Comparison of ENCODE assay signal across 8 mouse cellular contexts in genomic region chr15:12268021-12268420, GRCm38 (mm10). TPM values are rescaled to one million over a fixed set of nuclear protein-coding genes. Genes with fewer than 3 reads are reported as not detected.
DNase-seq lines count a peak whose midpoint lies in the region; ATAC-seq and TF ChIP-seq lines count a peak whose summit lies in the region.

No protein-coding gene starts in this region.

- peak; percentile 62; the same call in 1 of the 2 replicates for TF ChIP-seq CTCF in testis, adult 2 months (IDR thresholded peaks at IDR 0.05; ENCODE audit: control insufficient read depth, insufficient read depth, insufficient replicate concordance, low read depth, low read length)
- peak; percentile 88 for TF ChIP-seq CTCF in intestine, postnatal 0 days (IDR thresholded peaks at IDR 0.05; ENCODE audit: low read depth)

- H3K9me3 ChIP-seq in intestine, postnatal 0 days (ENCODE audit: control insufficient read depth), result no peaks in the 10 kb centered on the region
- H3K9me3 ChIP-seq in midbrain, embryonic 10.5 days (replicated peaks), result no peaks in the 10 kb centered on the region

- intact Hi-C loops in left cerebral cortex, postnatal 25 days (cut with DNase I), result loop anchor here (1.0 to 2.0 kb wide), 2 partner anchors 71 to 296 kb away; no protein-coding TSS in a partner anchor

- no peaks in the 10 kb centered on the region; the same call in none of the 2 replicates for H3K36me3 ChIP-seq in testis, adult 2 months (ENCODE audit: control insufficient read depth, insufficient read depth, low read length)
- H3K36me3 ChIP-seq in intestine, postnatal 0 days (ENCODE audit: control insufficient read depth, insufficient read depth), result peaks cover 78% of the 10 kb centered on the region
- H3K36me3 ChIP-seq in midbrain, embryonic 10.5 days, result peaks cover 82% of the 10 kb centered on the region

- H3K27ac ChIP-seq in testis, adult 2 months (ENCODE audit: control insufficient read depth, insufficient read depth, low read depth, low read length), result no peak overlapping the region
- no peak overlapping the region for H3K27ac ChIP-seq in intestine, postnatal 0 days (ENCODE audit: low read depth, low read length)
- no peak overlapping the region for H3K27ac ChIP-seq in midbrain, embryonic 10.5 days (replicated peaks)

- no peak overlapping the region for H3K9ac ChIP-seq in intestine, postnatal 0 days (ENCODE audit: low read depth, low read length)

- no peak for DNase-seq in testis, postnatal 14 days (ENCODE audit: low spot score)
- DNase-seq in gastrocnemius, postnatal 10 days, result peak; percentile 78
- peak; percentile 65 to 78 for DNase-seq in left cerebral cortex, postnatal 25 days (ENCODE audit: low spot score in 2 of 2)
- DNase-seq in midbrain, embryonic 10.5 days (ENCODE audit: low spot score), result peak; percentile 57
- peak; percentile 81 for DNase-seq in right cerebral cortex, postnatal 4 days

- no peak overlapping the region for H3K4me2 ChIP-seq in intestine, postnatal 0 days (replicated peaks; ENCODE audit: low read depth)

- H3K4me3 ChIP-seq in testis, adult 2 months (ENCODE audit: control insufficient read depth, low read depth, low read length), result no peak overlapping the region
- no peak overlapping the region for H3K4me3 ChIP-seq in intestine, postnatal 0 days (ENCODE audit: low read depth, low read length)
- no peak overlapping the region for H3K4me3 ChIP-seq in midbrain, embryonic 10.5 days

- no peaks in the 10 kb centered on the region for H3K4me1 ChIP-seq in testis, adult 2 months (ENCODE audit: control insufficient read depth, insufficient read depth, low read length)
- no peaks in the 10 kb centered on the region for H3K4me1 ChIP-seq in intestine, postnatal 0 days (replicated peaks; ENCODE audit: control insufficient read depth, insufficient read depth, low read length)
- H3K4me1 ChIP-seq in midbrain, embryonic 10.5 days, result no peaks in the 10 kb centered on the region

- TF ChIP-seq POLR2A in testis, adult 2 months (IDR thresholded peaks at IDR 0.05; ENCODE audit: control insufficient read depth, low read depth, low read length), result no peak

- peak; percentile 91 for ATAC-seq in common myeloid progenitor, adult 5-6 weeks (replicated peaks; ENCODE audit: low read depth, poor library complexity, severe bottlenecking)
- ATAC-seq in intestine, postnatal 0 days, result no peak

- 63% methylated on average over 1 of the region's 1 CpGs for WGBS in intestine, postnatal 0 days
- 55% methylated on average over 1 of the region's 1 CpGs for WGBS in midbrain, embryonic 10.5 days

- no peaks in the 10 kb centered on the region for H3K27me3 ChIP-seq in testis, adult 2 months (ENCODE audit: control insufficient read depth, insufficient read depth, low read length)
- H3K27me3 ChIP-seq in intestine, postnatal 0 days (replicated peaks; ENCODE audit: control insufficient read depth, insufficient read depth, low read length), result no peaks in the 10 kb centered on the region
- H3K27me3 ChIP-seq in midbrain, embryonic 10.5 days (ENCODE audit: low read depth, poor library complexity, severe bottlenecking), result no peaks in the 10 kb centered on the region

RNA-seq across cellular contexts. Expression of gene Golph3, which starts 53.2 kb away (rescaled TPM):
- 33.9 and 36.3 TPM in 2 replicates for polyA plus RNA-seq in testis, adult 2 months (2012; rRNA removed)
- total RNA-seq in common myeloid progenitor, adult 5-6 weeks (2017), result 98.9 and 99.8 TPM in 2 replicates
- total RNA-seq in gastrocnemius, postnatal 10 days (2021), result 10 to 100 TPM; 61.3 to 66.0 TPM
- polyA plus RNA-seq in intestine, postnatal 0 days (2015; fragmentation: Nextera tagmentation; extraction: Ambion mirVana), result 67.9 and 70.0 TPM in 2 replicates
- 100 to 1,000 TPM; 104 TPM for total RNA-seq in left cerebral cortex, postnatal 25 days (2021)
- polyA plus RNA-seq in midbrain, embryonic 10.5 days (2016; fragmentation: Nextera tagmentation; extraction: Ambion mirVana), result 69.0 and 73.3 TPM in 2 replicates

RNA-seq across cellular contexts. Expression of gene 1810049J17Rik, which starts 53.7 kb away (rescaled TPM):
- 1.8 and 2.4 TPM in 2 replicates for polyA plus RNA-seq in testis, adult 2 months (2012; rRNA removed)
- 1.1 TPM in 1 of 2 replicates, not detected in the other for total RNA-seq in common myeloid progenitor, adult 5-6 weeks (2017)
- total RNA-seq in gastrocnemius, postnatal 10 days (2021), result not detected
- polyA plus RNA-seq in intestine, postnatal 0 days (2015; fragmentation: Nextera tagmentation; extraction: Ambion mirVana), result 6.5 and 6.9 TPM in 2 replicates
- total RNA-seq in left cerebral cortex, postnatal 25 days (2021), result 1 to 10 TPM; 2.0 to 2.4 TPM
- 0.58 TPM in 1 of 2 replicates, not detected in the other for polyA plus RNA-seq in midbrain, embryonic 10.5 days (2016; fragmentation: Nextera tagmentation; extraction: Ambion mirVana)
